Mouse (Mus musculus): ENCODE measurements at regions not wholly inside any gene's neighbourhood (a gene's known extent, or its start where the extent isn't known, plus 50 kb on each side); places are given as distances from the start of the nearest gene placed in this dataset.

DNA sequence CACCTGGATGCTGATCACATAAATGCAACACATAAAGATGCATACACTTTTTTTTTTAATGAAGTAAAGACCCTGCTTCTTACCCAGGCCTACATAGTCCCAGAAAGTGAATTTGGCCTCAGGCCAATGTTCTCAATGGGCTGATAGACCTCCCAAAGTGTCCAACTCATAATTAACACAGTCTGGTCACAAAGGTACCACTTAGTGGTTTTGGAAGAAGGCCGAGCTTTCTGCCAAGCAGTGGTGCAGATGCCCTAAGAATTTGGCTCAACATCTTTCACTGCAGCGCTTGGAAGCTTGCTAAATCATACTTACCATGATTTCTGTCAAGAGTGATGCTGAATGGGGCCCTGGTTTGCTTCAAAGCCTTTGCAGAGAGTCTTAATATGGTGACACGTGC, 706.4 kb upstream of the Rag2 start:
- Histone ChIP-seq H3K27ac (ENCODE audit: insufficient read depth, low read depth) (no peak overlapping the region), H3K9me3 (replicated peaks; ENCODE audit: low read length) (no peaks in the 10 kb centered on the region), H3K4me1 (ENCODE audit: control insufficient read depth in 1 of 2, insufficient read depth in 2 of 2) (no peaks in the 10 kb centered on the region), H3K79me2 (replicated peaks; ENCODE audit: control insufficient read depth, extremely low read depth, insufficient read depth, poor library complexity, severe bottlenecking) (no peaks in the 10 kb centered on the region), H3K4me3 (replicated peaks in 1 of 3; ENCODE audit: low read depth in 2 of 3, low read length in 2 of 3, poor library complexity in 1 of 3) (no peak overlapping the region), H3K27me3 (replicated peaks) (no peaks in the 10 kb centered on the region), H3K4me2 (ENCODE audit: insufficient read depth, low read depth, poor library complexity, severe bottlenecking) (no peak overlapping the region), H3K36me3 (replicated peaks in 1 of 2; ENCODE audit: control insufficient read depth in 1 of 2, insufficient read depth in 1 of 2, low read length in 1 of 2) (no peaks in the 10 kb centered on the region), H3K9ac (ENCODE audit: insufficient read depth, low read depth) (no peak overlapping the region)
- in situ Hi-C loops (cut with MboI; ENCODE audit: low pct_ligation_motif_present, low pct_unique_long_range_greater_than_20kb, low sequenced_read_pairs) (no loop called here), dilution Hi-C loops (cut with MboI; ENCODE audit: extremely low pct_ligation_motif_present, extremely low pct_unique_long_range_greater_than_20kb, low sequenced_read_pairs) (no loop called here)
- DNase-seq (ENCODE audit: extremely low read depth): no peak
- TF ChIP-seq E2F4 (IDR thresholded peaks at IDR 0.05; ENCODE audit: insufficient replicate concordance, low read depth, low read length) (no peak), GABPA (IDR thresholded peaks at IDR 0.05; ENCODE audit: insufficient replicate concordance, low read depth, low read length) (no peak), ELF1 (IDR thresholded peaks at IDR 0.05; ENCODE audit: low read depth, low read length) (no peak)

DNA sequence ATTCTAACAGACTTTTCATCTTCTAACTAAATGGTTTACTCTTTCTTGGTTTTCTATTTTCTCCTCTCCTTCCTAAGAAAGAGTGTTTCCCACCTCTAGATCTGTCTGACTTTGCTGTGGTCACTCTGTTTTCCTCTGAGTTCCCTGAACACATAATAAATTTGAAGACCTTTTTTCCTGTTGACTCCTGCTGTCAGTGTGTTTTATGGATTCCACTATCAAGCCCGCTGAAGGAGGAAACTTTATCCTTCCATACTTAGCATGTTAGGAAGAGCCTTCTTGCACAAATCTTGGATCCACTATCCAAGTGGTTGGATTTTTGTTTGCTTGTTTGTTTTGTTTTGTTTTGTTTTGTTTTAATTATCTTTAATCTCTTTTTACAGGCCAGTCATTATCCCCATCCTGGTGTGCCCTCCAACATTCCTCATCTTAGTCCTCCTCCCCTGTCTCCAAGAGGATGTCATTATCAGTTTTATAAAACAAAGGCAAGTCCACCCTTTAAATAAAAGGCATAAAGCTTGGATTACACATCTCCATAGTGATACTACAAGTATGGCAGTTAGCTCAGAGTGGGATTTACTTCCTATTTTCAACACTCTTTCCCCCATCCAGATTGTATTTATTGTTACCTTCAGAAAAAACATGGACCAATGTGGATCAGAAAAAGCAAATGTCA, 704.8 kb upstream of the Rag2 start:
- dilution Hi-C loops (cut with MboI; ENCODE audit: extremely low pct_ligation_motif_present, extremely low pct_unique_long_range_greater_than_20kb, low sequenced_read_pairs): no loop called here
- H3K9ac ChIP-seq (ENCODE audit: insufficient read depth, low read depth): no peak overlapping the region
- no peaks in the 10 kb centered on the region for H3K9me3 ChIP-seq (replicated peaks; ENCODE audit: low read length)
- H3K4me2 ChIP-seq (ENCODE audit: insufficient read depth, low read depth, poor library complexity, severe bottlenecking): no peak overlapping the region
- TF ChIP-seq POLR2A (IDR thresholded peaks at IDR 0.05; ENCODE audit: low read depth, low read length) (no peak), MAFK (IDR thresholded peaks at IDR 0.05; ENCODE audit: insufficient replicate concordance, low read length) (no peak), CHD1 (IDR thresholded peaks at IDR 0.05; ENCODE audit: low read depth, low read length) (no peak), TBP (conservative IDR thresholded peaks at IDR 0.05; ENCODE audit: low read depth, low read length) (no peak), NRF1 (IDR thresholded peaks at IDR 0.05; ENCODE audit: low read depth, low read length) (no peak), USF2 (conservative IDR thresholded peaks at IDR 0.05; ENCODE audit: low read depth, low read length) (no peak), ZC3H11A (IDR thresholded peaks at IDR 0.05; ENCODE audit: low read depth, low read length) (no peak), E2F4 (IDR thresholded peaks at IDR 0.05; ENCODE audit: insufficient replicate concordance, low read depth, low read length) (no peak), BHLHE40 (IDR thresholded peaks at IDR 0.05; ENCODE audit: low read depth, low read length) (no peak), ZMIZ1 (IDR thresholded peaks at IDR 0.05; ENCODE audit: low read depth, low read length) (no peak), MXI1 (IDR thresholded peaks at IDR 0.05; ENCODE audit: low read depth, low read length) (no peak), HCFC1 (IDR thresholded peaks at IDR 0.05; ENCODE audit: low read depth, low read length) (no peak), ELF1 (IDR thresholded peaks at IDR 0.05; ENCODE audit: low read depth, low read length) (no peak), EP300 (IDR thresholded peaks at IDR 0.05; ENCODE audit: low read length) (no peak), ZNF384 (IDR thresholded peaks at IDR 0.05; ENCODE audit: low read depth, low read length) (no peak), RCOR1 (conservative IDR thresholded peaks at IDR 0.05; ENCODE audit: low read depth, low read length) (no peak)
- DNase-seq (ENCODE audit: extremely low read depth): no peak
- no peaks in the 10 kb centered on the region for H3K36me3 ChIP-seq (replicated peaks in 1 of 2; ENCODE audit: control insufficient read depth in 1 of 2, insufficient read depth in 1 of 2, low read length in 1 of 2)
- in situ Hi-C loops (cut with MboI; ENCODE audit: low pct_ligation_motif_present, low pct_unique_long_range_greater_than_20kb, low sequenced_read_pairs): no loop called here
- no peak overlapping the region for H3K4me3 ChIP-seq (replicated peaks in 1 of 3; ENCODE audit: low read depth in 2 of 3, low read length in 2 of 3, poor library complexity in 1 of 3)
- no peaks in the 10 kb centered on the region for H3K4me1 ChIP-seq (ENCODE audit: control insufficient read depth in 1 of 2, insufficient read depth in 2 of 2)
- no peak overlapping the region for H3K27ac ChIP-seq (ENCODE audit: insufficient read depth, low read depth)
- H3K27me3 ChIP-seq (replicated peaks): no peaks in the 10 kb centered on the region
- no peaks in the 10 kb centered on the region for H3K79me2 ChIP-seq (replicated peaks; ENCODE audit: control insufficient read depth, extremely low read depth, insufficient read depth, poor library complexity, severe bottlenecking)

Data from CH12.LX (cell line).